Mouse (Mus musculus) embryo, embryonic 11 days (tissue): Measurements from ENCODE around the gene Apobec4.

Source experiments
- DNase-seq: peaks from one replicate; pipeline ENCODE4 v3.0.0-alpha.2; 2015

Gene Apobec4

GRCm38 (mm10) chr1:152750312-152750965 is at the start of gene Apobec4:
Gene Apobec4, plus strand, starts transcription at chr1:152750551.
- DNase-seq: no peak

DNA sequence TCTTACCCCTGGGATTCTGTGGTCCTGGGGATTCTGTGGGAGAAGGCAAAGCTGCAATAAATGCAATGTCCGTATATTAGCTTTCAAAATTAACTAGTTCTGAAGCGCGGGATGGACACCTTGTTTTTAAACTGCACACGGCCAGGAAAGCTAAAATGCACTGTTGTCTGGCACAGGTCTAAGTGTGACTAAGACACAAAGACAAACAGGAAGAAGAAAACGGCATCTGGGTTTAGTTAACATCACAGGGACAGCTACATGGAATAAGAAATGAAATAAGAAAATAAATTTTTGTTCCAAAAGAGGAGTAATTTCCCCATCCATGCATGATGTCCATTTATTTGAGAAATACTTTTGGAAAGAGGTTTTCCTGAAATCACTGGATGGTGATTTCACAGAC is 49.3 kb upstream of the Apobec4 start:
- DNase-seq: no peak

DNA sequence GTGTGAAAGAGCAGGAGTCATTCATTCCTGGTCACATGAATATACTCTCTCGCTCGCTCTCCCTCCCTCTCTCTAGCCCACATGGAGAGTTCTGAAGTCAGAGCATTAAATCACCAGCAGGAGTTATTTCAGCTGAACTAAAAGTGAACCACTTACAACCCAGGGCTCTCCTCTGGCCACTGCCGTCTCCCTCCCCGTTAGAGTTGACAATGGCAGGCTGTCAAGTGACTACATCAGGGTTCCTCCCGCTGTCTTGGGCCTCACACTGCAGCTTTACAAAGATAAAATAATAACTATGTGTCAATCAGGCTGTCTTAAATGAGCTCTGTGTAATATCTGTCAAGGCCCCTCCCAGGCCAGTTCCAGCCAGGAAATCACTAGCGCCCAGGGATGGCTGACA is 47.4 kb upstream of the Apobec4 start:
- no peak for DNase-seq

GRCm38 (mm10) chr1:152703941-152704340 is 46.4 kb upstream of the Apobec4 start:
- no peak for DNase-seq

GRCm38 (mm10) chr1:152707560-152707959 is 42.8 kb upstream of the Apobec4 start:
- DNase-seq: no peak

DNA sequence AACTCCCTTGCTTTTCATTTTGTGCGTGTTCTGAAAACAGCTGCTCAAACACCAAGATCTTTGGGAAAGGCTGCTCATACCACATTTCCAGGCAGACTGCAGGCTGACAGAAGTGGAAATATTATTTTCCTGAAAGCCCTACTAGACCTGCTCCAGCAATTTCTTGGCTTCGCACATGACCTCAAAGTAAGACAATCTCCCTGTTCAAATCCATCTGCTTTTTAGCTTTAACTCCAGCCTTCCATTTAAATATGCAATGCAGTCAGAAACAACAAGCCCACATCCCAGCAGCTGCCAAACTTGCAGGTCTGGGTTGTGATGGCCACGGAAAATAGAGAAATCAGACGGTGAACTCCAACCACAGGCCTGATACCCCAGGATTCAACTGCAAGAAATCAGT is 39.3 kb upstream of the Apobec4 start:
- no peak for DNase-seq

DNA sequence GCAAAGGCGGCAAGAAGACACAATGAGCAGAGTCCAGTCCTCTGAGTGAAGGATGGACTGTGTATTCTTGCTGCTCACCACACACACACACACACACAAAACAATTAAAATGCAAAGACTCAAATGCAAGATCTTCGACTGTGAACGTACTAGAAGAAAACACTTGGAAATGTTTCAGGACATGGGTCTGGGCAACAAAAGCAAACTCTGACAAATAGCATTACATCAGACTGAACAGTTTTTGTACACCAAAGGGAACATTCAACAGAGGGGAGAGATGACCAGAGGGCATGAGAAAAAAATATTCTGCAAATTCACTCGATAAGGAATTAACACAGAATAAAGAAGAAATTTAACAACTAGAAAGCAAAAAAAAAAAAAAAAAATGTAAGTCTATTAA is 36.4 kb upstream of the Apobec4 start:
- no peak for DNase-seq

- DNase-seq: no peak
Measured at GRCm38 (mm10) chr1:152714405-152714804, 35.9 kb upstream of the Apobec4 start.

DNA sequence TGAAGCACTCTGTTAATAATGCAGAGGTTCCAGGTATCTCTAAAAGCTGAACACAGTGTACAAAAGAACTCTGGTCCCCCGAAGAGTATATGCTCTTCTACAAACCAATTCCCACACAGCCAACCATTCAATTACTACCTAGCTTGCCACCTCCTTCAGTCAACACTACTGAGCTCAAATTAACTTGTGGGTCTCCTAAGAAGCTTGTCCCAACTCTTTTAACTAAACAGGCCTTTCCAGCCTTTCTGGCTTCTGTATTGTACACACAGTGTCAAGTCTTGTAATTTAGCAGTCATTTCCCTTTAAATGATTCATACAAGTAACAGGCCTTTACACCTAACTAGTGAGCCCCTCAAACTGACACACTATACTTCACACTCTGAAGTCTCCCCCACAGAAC is 33.0 kb upstream of the Apobec4 start:
- no peak for DNase-seq

DNA sequence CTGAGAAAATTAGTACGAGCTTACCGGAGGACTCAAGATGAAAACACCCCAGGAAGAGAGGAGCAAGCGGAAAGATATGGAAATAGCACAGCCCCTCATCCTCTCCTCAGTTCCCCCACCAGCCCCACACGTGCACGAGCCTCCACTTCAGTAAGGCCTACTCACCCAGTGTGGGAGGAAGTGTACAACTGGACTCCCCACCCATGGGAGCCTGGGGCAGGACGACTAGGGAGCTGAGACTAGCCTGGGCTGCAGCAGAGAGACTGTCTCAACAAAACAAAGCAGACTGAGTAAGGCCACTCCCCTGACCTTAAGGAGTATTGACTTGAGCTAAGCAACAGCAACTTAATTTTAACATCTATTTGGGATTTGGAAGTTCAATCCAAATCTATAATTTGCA is 32.2 kb upstream of the Apobec4 start:
- no peak for DNase-seq

GRCm38 (mm10) chr1:152720969-152721368 is 29.4 kb upstream of the Apobec4 start:
- DNase-seq: no peak

GRCm38 (mm10) chr1:152721535-152722198 is 28.7 kb upstream of the Apobec4 start:
- DNase-seq: no peak

- DNase-seq: no peak
Measured at GRCm38 (mm10) chr1:152724286-152724685, 26.1 kb upstream of the Apobec4 start.

DNA sequence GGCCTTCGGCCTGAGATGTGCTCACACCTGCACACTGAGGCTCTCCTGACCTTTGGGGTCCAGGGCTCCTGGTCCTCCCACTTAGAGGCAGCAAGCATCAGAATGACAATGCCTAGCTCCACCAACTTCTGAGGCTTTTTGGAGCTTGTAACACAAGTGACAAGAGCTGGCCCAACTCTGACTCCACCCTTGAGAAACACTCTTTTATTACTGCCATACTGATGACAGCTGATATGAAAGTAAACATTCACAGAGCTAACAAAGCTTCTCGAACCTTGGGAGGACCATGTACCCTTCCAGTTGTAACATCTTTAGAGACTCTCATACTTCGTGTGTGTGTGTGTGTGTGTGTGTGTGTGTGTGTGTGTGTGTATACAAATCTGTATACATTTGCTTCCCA is 24.3 kb upstream of the Apobec4 start:
- no peak for DNase-seq

DNA sequence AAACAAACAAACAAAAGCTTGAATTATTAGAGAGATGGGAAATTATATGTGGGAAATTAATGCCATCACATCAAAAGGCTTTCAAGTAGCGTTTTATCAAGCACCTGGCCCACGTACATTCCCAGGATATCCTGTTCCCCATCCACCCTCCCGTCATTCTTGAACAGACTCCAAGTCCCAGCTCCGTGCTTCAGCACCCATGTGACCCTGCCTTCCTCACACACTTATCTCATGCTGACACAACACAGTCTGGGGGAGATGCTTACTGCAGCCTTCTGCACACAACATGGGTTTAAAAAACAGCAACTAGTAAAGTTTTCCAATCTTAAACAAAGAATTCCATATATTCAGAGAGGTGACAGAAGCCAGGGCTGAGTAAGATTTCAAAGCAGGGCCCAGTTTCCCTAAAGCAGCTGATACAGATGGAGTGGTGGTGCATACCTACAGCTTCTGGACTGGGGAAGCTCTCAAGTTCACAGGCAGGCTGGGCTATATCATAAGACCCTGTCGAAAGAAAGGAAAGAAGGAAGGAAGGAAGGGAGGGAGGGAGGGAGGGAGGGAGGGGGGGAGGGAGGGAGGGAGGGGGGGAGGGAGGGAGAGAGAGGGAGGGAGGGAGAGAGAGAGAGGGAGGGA is 22.6 kb upstream of the Apobec4 start:
- DNase-seq: no peak

GRCm38 (mm10) chr1:152738793-152739192 is 11.6 kb upstream of the Apobec4 start:
- DNase-seq: no peak

DNA sequence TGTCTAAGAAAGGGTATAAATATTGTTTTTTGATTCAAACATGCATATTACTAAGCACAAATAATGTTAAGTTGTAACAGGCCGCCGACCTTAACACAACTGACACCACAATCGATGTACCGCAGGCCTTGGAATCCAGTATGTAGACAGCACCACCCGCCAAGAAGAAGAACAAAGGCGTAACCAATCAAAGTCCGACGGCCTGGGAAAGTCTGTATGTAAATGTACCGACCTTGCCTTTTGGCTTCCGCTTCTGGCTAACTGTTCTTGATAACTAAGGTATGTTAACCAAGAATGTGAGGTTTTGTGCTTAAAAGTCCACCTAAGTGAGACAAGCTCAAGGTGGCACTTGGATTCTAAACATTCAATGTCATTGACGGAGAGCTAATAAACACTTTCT is 11.0 kb upstream of the Apobec4 start:
- DNase-seq: no peak

DNA sequence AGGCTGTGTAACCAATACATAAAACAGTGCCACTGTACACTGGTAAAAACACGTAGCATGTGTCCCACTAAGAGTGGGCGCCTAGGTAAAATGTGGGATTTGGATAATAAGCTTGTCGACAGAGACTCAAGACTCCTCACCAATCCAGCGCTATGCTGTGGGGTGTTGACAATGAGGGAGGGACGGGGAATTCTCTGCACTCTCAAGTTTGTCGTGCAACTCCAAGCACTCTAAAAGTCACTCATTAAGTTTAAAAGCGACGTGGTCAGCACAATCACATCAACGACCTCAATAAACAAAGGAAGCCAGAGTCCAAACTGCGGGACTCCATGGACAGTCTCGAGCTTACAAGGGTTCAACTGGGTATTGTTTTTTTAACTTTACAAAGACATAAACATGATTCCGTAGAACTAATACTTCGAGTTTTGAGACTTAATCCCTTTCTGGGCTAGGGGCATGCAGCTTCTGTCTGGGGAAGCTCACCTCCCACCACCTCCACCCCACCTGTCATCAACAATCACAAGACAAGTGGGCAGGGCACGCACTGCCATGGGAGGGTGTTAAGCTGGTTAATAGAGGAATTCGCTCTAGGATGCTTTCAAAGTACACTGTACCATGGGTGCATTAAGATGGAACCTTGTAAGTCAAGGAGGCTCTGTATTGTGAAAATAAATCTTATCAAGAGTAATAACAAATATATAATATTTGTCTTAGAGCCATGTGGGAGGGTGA is 7.1 kb upstream of the Apobec4 start:
- DNase-seq: no peak

GRCm38 (mm10) chr1:152746426-152746825 is 3.9 kb upstream of the Apobec4 start:
- DNase-seq: peak; percentile 88

DNA sequence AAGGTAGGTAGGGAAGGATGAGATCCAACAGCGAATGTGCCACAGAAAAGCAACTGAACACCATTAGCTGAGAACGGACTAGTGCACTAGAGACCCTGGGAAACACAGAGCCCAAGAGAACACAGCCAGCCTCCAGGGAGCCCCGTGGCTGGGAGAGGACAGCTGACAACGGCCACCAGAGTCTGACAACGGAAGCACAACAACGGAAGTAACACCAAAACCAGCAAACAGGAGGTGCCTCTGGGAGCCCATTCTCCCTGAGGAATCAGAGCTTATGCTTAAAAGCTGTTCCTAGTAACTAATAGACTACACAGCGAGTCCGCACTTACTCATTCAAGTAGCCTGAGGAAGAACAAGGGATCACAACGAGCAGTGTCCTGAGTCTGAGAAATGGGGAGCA is 1.1 kb upstream of the Apobec4 start:
- DNase-seq: no peak

DNA sequence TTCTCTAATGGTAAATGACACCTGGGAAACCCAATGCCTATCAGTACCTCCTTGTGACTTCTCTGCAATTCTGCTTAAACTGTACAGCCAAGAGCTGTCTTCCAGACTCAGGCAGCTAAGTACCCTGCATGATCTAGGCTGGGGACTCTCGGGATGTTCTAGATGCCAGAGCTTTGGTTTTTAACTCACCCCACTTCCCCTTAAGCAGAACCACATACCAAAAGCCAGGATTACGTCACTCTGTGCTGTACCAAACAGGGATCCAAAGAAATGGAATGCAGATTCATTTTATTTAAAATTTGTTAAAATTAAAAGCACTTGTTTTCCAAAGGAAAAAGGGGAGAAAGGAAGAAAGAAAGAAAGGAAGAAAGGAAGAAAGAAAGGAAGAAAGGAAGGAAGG is 11.4 kb downstream of the Apobec4 start:
- DNase-seq: no peak

DNA sequence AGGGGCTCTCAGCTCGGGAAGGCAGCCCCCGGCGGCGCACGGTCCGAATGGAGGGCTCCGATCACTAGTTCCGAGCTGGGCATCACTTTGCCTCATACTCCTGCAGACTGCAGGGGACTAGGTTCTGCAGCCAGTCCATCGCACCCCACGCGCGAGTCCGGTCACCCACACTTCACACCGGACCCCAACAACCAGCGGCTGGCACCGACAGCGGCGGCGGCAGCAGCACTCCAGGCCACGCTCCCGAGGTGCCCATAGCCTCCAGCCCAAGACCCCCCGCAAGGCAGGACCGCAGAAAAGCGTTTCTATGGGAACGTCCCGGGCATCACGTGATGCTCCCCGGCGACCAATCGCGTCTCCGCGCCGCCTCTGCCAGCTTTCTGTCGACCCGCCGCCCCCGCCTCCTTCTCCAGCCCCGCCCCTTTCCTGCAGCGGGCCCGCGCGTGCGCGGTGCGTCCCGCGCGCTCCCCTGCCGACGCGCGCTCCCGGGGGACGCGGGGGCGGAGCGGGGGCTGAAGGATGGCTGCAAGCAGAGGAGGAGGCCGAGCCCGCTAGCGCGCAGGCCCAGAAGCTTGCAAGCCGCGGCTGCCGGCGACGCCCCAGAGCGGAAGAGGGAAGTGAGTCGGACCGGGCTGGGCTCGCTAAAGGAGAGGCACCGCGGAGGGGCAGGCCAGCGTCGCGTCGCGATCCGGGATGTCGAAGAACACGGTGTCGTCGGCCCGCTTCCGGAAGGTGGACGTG is 15.9 kb downstream of the Apobec4 start, which contains the start of the genes Rgl1 and Arpc5:
Rgl1 (minus strand) TSS at position 320 of the 741 bp plus-strand sequence.
Arpc5 (plus strand) TSS at position 511 of the 741 bp plus-strand sequence.
- DNase-seq: peak; percentile 97
